Mouse (Mus musculus) left cerebral cortex, adult 6 months (tissue): ENCODE data around the gene Olfr1458. TPM values are rescaled to one million over a fixed set of nuclear protein-coding genes. Genes with fewer than 3 reads are reported as not detected.

Source experiments
- long read RNA-seq, 2 experiments: library from polyadenylated mRNA; unstranded; transcript quantifications; one replicate each; pipeline ENCODE4 v2.0.0; 2019 to 2020
- polyA plus RNA-seq: library from polyadenylated mRNA; unstranded; fragments of <200 nt; fragmentation: Nextera tagmentation; gene quantifications from 2 replicates; pipeline ENCODE4 v1.2.3, GENCODE M21; 2021

Olfr1458 gene
- polyA plus RNA-seq = not detected in 2 replicates
- long read RNA-seq, experiment 1 = 0 reads
- long read RNA-seq, experiment 2 = 0 reads

GRCm38 (mm10) chr19:13106675-13107074 is at the start of gene Olfr1458:
Olfr1458 (minus strand) TSS chr19:13106775.

DNA sequence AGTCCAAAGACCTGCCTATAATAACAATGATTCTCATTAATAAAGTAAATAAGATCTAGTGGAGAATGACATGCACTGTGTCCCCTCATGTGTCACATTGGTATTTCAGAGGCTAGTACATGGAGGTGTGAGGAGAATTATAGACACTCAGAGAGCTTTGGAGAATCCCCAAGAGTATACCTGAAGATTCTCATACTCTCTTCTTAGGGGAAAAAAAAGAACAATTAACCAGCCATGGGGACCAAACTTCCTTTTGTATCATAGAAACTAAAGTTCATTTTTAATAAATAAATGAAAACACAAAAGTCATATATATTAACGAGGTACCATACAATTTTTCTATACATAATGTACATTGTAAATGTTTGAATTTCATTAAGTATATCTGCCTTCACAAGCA is 42.9 kb upstream of the Olfr1458 start, which contains the start of gene Olfr1459:
Gene Olfr1459 (minus strand): TSS at position 101 of the 400 bp plus-strand sequence.

DNA sequence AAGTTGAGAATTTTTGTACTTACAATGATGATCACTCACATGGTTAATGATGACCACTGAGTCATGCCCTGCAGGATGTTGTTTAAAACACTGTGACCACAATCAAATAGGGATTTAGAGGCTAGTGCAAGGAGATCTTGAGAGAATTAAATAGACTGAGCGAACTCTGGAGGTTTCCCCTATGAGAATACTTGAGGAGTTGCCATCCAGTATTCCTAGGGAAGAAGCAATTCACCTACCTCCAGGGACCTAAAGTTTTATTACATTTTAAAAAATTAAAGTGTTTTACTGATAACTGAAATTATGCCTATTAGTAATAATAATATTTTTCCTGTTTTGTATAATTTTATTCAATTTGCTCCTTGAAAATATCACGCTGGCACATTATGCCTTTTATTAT is 8.8 kb downstream of the Olfr1458 start, which contains the start of gene Olfr1457:
Gene Olfr1457 (minus strand): TSS at position 101 of the 400 bp plus-strand sequence.

GRCm38 (mm10) chr19:13060310-13060709 is 46.3 kb downstream of the Olfr1458 start, which contains the start of gene Olfr1454:
Olfr1454 (plus strand) TSS chr19:13060610.

Other genes with a start within 250 kb of the Olfr1458 start
- gene Olfr1444, start 249.5 kb downstream of the Olfr1458 start, polyA plus RNA-seq = not detected in 2 replicates
- not detected in 2 replicates for gene Olfr1445, start 222.9 kb downstream of the Olfr1458 start, polyA plus RNA-seq
- gene Olfr1446, start 213.3 kb downstream of the Olfr1458 start, polyA plus RNA-seq = not detected in 2 replicates
- gene Olfr1447, start 203.0 kb downstream of the Olfr1458 start, polyA plus RNA-seq = not detected in 2 replicates
- gene Olfr1448, start 182.4 kb downstream of the Olfr1458 start, polyA plus RNA-seq = not detected in 2 replicates
- not detected in 2 replicates for gene Olfr1449, start 175.9 kb downstream of the Olfr1458 start, polyA plus RNA-seq
- gene Olfr1450, start 156.5 kb downstream of the Olfr1458 start, polyA plus RNA-seq = not detected in 2 replicates
- gene Olfr1451, start 111.8 kb downstream of the Olfr1458 start, polyA plus RNA-seq = not detected in 2 replicates
- not detected in 2 replicates for gene Olfr1453, start 78.4 kb downstream of the Olfr1458 start, polyA plus RNA-seq
- gene Olfr1454, start 46.2 kb downstream of the Olfr1458 start, polyA plus RNA-seq = not detected in 2 replicates
- not detected in 2 replicates for gene Olfr1457, start 8.9 kb downstream of the Olfr1458 start, polyA plus RNA-seq
- not detected in 2 replicates for gene Olfr1459, start 42.8 kb upstream of the Olfr1458 start, polyA plus RNA-seq
- not detected in 2 replicates for gene Olfr1461, start 56.2 kb upstream of the Olfr1458 start, polyA plus RNA-seq
- gene Olfr1462, start 79.0 kb upstream of the Olfr1458 start, polyA plus RNA-seq = not detected in 2 replicates
- gene Olfr1463, start 124.6 kb upstream of the Olfr1458 start, polyA plus RNA-seq = not detected in 2 replicates
- gene Olfr1465, start 208.8 kb upstream of the Olfr1458 start, polyA plus RNA-seq = not detected in 2 replicates
- gene Olfr1466, start 232.1 kb upstream of the Olfr1458 start, polyA plus RNA-seq = not detected in 2 replicates